27 mouse cellular contexts compared by ENCODE assay signal in the genomic region with DNA sequence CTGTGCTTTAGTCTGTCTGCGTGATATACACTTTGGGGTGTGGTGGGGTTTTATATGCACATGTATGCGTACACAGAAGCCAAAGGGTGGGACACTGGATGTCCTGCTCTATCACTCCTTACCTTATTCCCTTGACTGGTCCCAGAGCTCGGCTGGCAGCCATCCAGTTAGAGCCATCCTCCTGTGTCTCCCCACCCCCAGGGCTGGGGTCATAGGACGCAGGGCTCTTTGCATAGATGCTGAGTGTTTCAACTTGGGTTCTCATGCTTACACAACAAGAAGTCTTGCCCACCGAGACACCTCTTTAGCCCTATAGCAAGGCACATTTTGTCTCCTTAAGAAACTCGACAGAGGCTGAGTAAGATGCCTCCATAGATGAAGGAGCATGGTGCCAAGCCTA.
DNase-seq lines count a peak whose midpoint lies in the region; ATAC-seq and TF ChIP-seq lines count a peak whose summit lies in the region.
"Had no signal": no experiment of that assay in that cellular context is flagged by ENCODE, and none has a peak within 500 bp of the region (broad histone marks: within the 10 kb centered on the region; RNA-seq: fewer than 3 reads in every experiment).

No protein-coding gene starts in this region.

- H3K9me3 ChIP-seq in forebrain, postnatal 0 days (ENCODE audit: low read length): no peaks in the 10 kb centered on the region
- H3K9me3 ChIP-seq in forebrain, embryonic 10.5 days: no peaks in the 10 kb centered on the region
- H3K9me3 ChIP-seq: embryonic facial prominence, embryonic 13.5 days; forebrain, embryonic 12.5 days; heart, embryonic 10.5 days; heart, embryonic 13.5 days had no signal

- H3K36me3 ChIP-seq in forebrain, postnatal 0 days (ENCODE audit: insufficient read depth): no peaks in the 10 kb centered on the region
- H3K36me3 ChIP-seq in forebrain, embryonic 10.5 days (replicated peaks): no peaks in the 10 kb centered on the region
- H3K36me3 ChIP-seq: embryonic facial prominence, embryonic 13.5 days; forebrain, embryonic 12.5 days; G1E; heart, embryonic 10.5 days; heart, embryonic 13.5 days had no signal

- DNase-seq in cerebellum, adult 9-11 months: peak; percentile 60
- peak; percentile 38 to 54 for DNase-seq in cerebellum, postnatal 25 days
- no peak for DNase-seq in cerebellum, adult 11 months
- DNase-seq in forebrain, postnatal 0 days: peak; percentile 14
- DNase-seq in forebrain, embryonic 10.5 days (ENCODE audit: extremely low spot score, low spot score): no peak
- DNase-seq in gastrocnemius, adult 8-10 months (ENCODE audit: low spot score in 2 of 2): no peak
- DNase-seq: adrenal gland, postnatal 10 days; adrenal gland, postnatal 36 days; B cell, adult 2 months; gastrocnemius, postnatal 10 days; gastrocnemius, postnatal 36 days; heart, adult 2 months; heart, postnatal 14 days; heart, postnatal 4 days; kidney, adult 18-20 months; kidney, adult 9 months had no signal

- no peak for ATAC-seq in cerebellum, adult (ENCODE audit: insufficient number of reproducible peaks, low FRiP score, low TSS enrichment)
- ATAC-seq in forebrain, postnatal 0 days: no peak
- ATAC-seq: inflammation-experienced regulatory T-cells, adult 6 months; intestine, embryonic 16.5 days; Patski had no signal

- no peak for TF ChIP-seq CTCF in forebrain, postnatal 0 days (IDR thresholded peaks at IDR 0.05; ENCODE audit: low read depth)

- WGBS in forebrain, postnatal 0 days: 82% methylated on average over 6 of the region's 6 CpGs
- WGBS in forebrain, embryonic 10.5 days: 90% methylated on average over 6 of the region's 6 CpGs

- no peaks in the 10 kb centered on the region for H3K27me3 ChIP-seq in forebrain, postnatal 0 days (ENCODE audit: insufficient read depth, low read length)
- no peaks in the 10 kb centered on the region for H3K27me3 ChIP-seq in forebrain, embryonic 10.5 days (ENCODE audit: poor library complexity, severe bottlenecking)
- H3K27me3 ChIP-seq: CH12.LX; embryonic facial prominence, embryonic 13.5 days; forebrain, embryonic 12.5 days; heart, embryonic 13.5 days; Patski had no signal

- no peak overlapping the region for H3K9ac ChIP-seq in forebrain, postnatal 0 days
- H3K9ac ChIP-seq: embryonic facial prominence, embryonic 13.5 days; forebrain, embryonic 12.5 days; heart, embryonic 13.5 days; hindbrain, embryonic 14.5 days had no signal

- no peak overlapping the region for H3K4me3 ChIP-seq in forebrain, postnatal 0 days (ENCODE audit: low read depth, low read length)
- no peak overlapping the region for H3K4me3 ChIP-seq in forebrain, embryonic 10.5 days
- H3K4me3 ChIP-seq: embryonic facial prominence, embryonic 13.5 days; forebrain, embryonic 12.5 days; heart, adult 2 months; heart, embryonic 10.5 days; heart, embryonic 13.5 days had no signal

- no peak overlapping the region for H3K4me2 ChIP-seq in forebrain, postnatal 0 days (ENCODE audit: low read depth)
- H3K4me2 ChIP-seq: embryonic facial prominence, embryonic 13.5 days; forebrain, embryonic 12.5 days; heart, embryonic 13.5 days; hindbrain, embryonic 14.5 days had no signal

- no peak overlapping the region for H3K27ac ChIP-seq in forebrain, postnatal 0 days (ENCODE audit: low read depth, low read length)
- H3K27ac ChIP-seq in forebrain, embryonic 10.5 days: no peak overlapping the region
- H3K27ac ChIP-seq: forebrain, embryonic 12.5 days; heart, adult 2 months; heart, embryonic 10.5 days; heart, embryonic 13.5 days; hindbrain, embryonic 14.5 days had no signal

- H3K4me1 ChIP-seq in forebrain, postnatal 0 days (ENCODE audit: insufficient read depth): no peaks in the 10 kb centered on the region
- H3K4me1 ChIP-seq in forebrain, embryonic 10.5 days: no peaks in the 10 kb centered on the region; the same call in 1 of the 2 replicates
- H3K4me1 ChIP-seq: forebrain, embryonic 12.5 days; heart, embryonic 10.5 days had no signal

Comparison
In these comparisons a context has a peak if more than half of its experiments do, and no peak if none do; other contexts are left out.
1. DNase-seq: peak in cerebellum, adult 9-11 months (single experiment), cerebellum, postnatal 25 days (2 of 2) and forebrain, postnatal 0 days (single experiment); none in cerebellum, adult 11 months (single experiment), forebrain, embryonic 10.5 days (single experiment) and gastrocnemius, adult 8-10 months (0 of 2).